Mouse (Mus musculus): Measurements from ENCODE around the gene Lst1. TPM values are rescaled to one million over a fixed set of nuclear protein-coding genes. Genes with fewer than 3 reads are reported as not detected.

The Lst1 gene
- total and polyA plus RNA-seq, 3 experiments: 15.2 to 29.0 TPM; not detected in 1

GRCm38 (mm10) chr17:35161421-35161820 is 26.8 kb downstream of the Lst1 start:
- TF ChIP-seq TBP (IDR thresholded peaks at IDR 0.05; ENCODE audit: low read depth, low read length) (no peak), GABPA (IDR thresholded peaks at IDR 0.05; ENCODE audit: low read depth, low read length) (no peak), NRF1 (IDR thresholded peaks at IDR 0.05; ENCODE audit: insufficient read depth, low read depth, low read length, poor library complexity, severe bottlenecking) (no peak), MAX (IDR thresholded peaks at IDR 0.05; ENCODE audit: low read length) (no peak), RAD21 (IDR thresholded peaks at IDR 0.05; ENCODE audit: low read depth, low read length) (no peak), TCF12 (IDR thresholded peaks at IDR 0.05; ENCODE audit: low read depth, low read length) (no peak), MAZ (IDR thresholded peaks at IDR 0.05; ENCODE audit: low read depth, low read length) (no peak), MXI1 (IDR thresholded peaks at IDR 0.05; ENCODE audit: low read depth, low read length) (no peak), ZC3H11A (IDR thresholded peaks at IDR 0.05; ENCODE audit: low read depth, low read length) (no peak), ZMIZ1 (IDR thresholded peaks at IDR 0.05; ENCODE audit: low read depth, low read length) (no peak), ZNF384 (IDR thresholded peaks at IDR 0.05; ENCODE audit: low read depth, low read length) (no peak), MAFK (IDR thresholded peaks at IDR 0.05; ENCODE audit: borderline replicate concordance, low read depth, low read length) (no peak)
- H3K9ac ChIP-seq (ENCODE audit: control insufficient read depth, low read depth, low read length, poor library complexity, severe bottlenecking): no peak overlapping the region
- no peaks in the 10 kb centered on the region for H3K27me3 ChIP-seq (ENCODE audit: control insufficient read depth in 1 of 2, insufficient read depth in 2 of 2, low read length in 2 of 2)
- DNase-seq (ENCODE audit: low read depth, low spot score): no peak
- H3K9me3 ChIP-seq (replicated peaks; ENCODE audit: insufficient read depth, low read length): no peaks in the 10 kb centered on the region
- H3K79me2 ChIP-seq (ENCODE audit: control insufficient read depth, insufficient read depth, low read length, poor library complexity): peaks cover 67% of the 10 kb centered on the region
- H3K27ac ChIP-seq (ENCODE audit: control insufficient read depth, low read depth, low read length): no peak overlapping the region
- peaks cover 3 to 13% of the 10 kb centered on the region in 2 experiments; a peak in 3 of 4 replicates for H3K4me1 ChIP-seq (ENCODE audit: control insufficient read depth in 1 of 2, insufficient read depth in 2 of 2, low read length in 2 of 2)
- H3K36me3 ChIP-seq (ENCODE audit: control insufficient read depth in 1 of 2, insufficient read depth in 2 of 2, low read length in 2 of 2): peaks cover 21 to 39% of the 10 kb centered on the region in 2 experiments
- no peak overlapping the region for H3K4me3 ChIP-seq (ENCODE audit: control insufficient read depth in 1 of 2, insufficient read depth in 1 of 2, low read depth in 2 of 2, low read length in 2 of 2)

DNA sequence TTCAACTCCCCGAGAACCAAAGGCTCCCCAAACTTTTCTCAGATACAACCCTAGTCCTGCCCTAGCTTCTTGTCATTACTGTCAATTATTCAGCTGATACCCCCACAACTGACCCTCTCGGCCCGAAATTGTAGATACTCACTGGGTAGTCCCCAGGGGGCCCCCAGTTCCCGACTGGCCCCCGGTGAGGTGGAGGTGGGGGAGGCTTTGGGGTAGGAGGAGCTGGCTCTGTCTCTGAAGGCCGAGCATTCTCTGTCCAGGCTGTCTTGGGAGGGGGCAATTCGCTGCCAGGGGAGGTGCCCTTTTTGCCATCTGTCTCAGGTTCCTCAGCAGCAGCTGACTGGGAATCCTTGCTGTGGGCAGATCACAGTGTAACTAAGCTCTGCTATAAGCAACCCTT is 28.6 kb downstream of the Lst1 start:
- Histone ChIP-seq H3K79me2 (ENCODE audit: control insufficient read depth, insufficient read depth, low read length, poor library complexity) (peaks cover 73% of the 10 kb centered on the region), H3K4me1 (ENCODE audit: control insufficient read depth in 1 of 2, insufficient read depth in 2 of 2, low read length in 2 of 2) (peaks cover 0 to 7% of the 10 kb centered on the region in 2 experiments; a peak in 1 of 4 replicates), H3K36me3 (ENCODE audit: control insufficient read depth in 1 of 2, insufficient read depth in 2 of 2, low read length in 2 of 2) (peaks cover 15 to 41% of the 10 kb centered on the region in 2 experiments), H3K9ac (ENCODE audit: control insufficient read depth, low read depth, low read length, poor library complexity, severe bottlenecking) (no peak overlapping the region), H3K4me3 (ENCODE audit: control insufficient read depth in 1 of 2, insufficient read depth in 1 of 2, low read depth in 2 of 2, low read length in 2 of 2) (no peak overlapping the region), H3K9me3 (replicated peaks; ENCODE audit: insufficient read depth, low read length) (no peaks in the 10 kb centered on the region), H3K27ac (ENCODE audit: control insufficient read depth, low read depth, low read length) (no peak overlapping the region), H3K27me3 (ENCODE audit: control insufficient read depth in 1 of 2, insufficient read depth in 2 of 2, low read length in 2 of 2) (no peaks in the 10 kb centered on the region)
- TF ChIP-seq ZKSCAN1 (IDR thresholded peaks at IDR 0.05; ENCODE audit: low read depth, low read length) (no peak), HCFC1 (IDR thresholded peaks at IDR 0.05; ENCODE audit: low read depth, low read length) (no peak), CHD2 (IDR thresholded peaks at IDR 0.05; ENCODE audit: low read length) (no peak), USF2 (IDR thresholded peaks at IDR 0.05; ENCODE audit: borderline replicate concordance in 1 of 2, insufficient read depth in 1 of 2, low read depth in 1 of 2, low read length in 2 of 2) (no peak), ZNF384 (IDR thresholded peaks at IDR 0.05; ENCODE audit: low read depth, low read length) (no peak), JUND (IDR thresholded peaks at IDR 0.05; ENCODE audit: low read depth, low read length) (no peak), KAT2A (conservative IDR thresholded peaks at IDR 0.05; ENCODE audit: low read depth, low read length) (no peak), MXI1 (IDR thresholded peaks at IDR 0.05; ENCODE audit: low read depth, low read length) (no peak), NRF1 (IDR thresholded peaks at IDR 0.05; ENCODE audit: insufficient read depth, low read depth, low read length, poor library complexity, severe bottlenecking) (no peak)
- DNase-seq (ENCODE audit: low read depth, low spot score): no peak

Measured in MEL (cell line).